Mouse (Mus musculus) monocyte, adult 5-6 weeks (primary cell): ENCODE results near the gene Taar7b. TPM values are rescaled to one million over a fixed set of nuclear protein-coding genes. Genes with fewer than 3 reads are reported as not detected.

Experiments used
- ATAC-seq: fragments of 153-309, 156-312 bp; replicated peaks from 2 replicates; pipeline ENCODE4 v1.8.0; 2017; ENCODE audit warnings: mild to moderate bottlenecking; ENCODE audit not compliant: low TSS enrichment, insufficient number of reproducible peaks, severe bottlenecking, poor library complexity, low FRiP score
- total RNA-seq: library from RNA; stranded (forward); fragments of 200-1000, 200-491, 200-594 nt; gene quantifications from 3 replicates; pipeline ENCODE4 v1.2.3, GENCODE M21; 2017

Taar7b gene
- total RNA-seq, 1 experiment from 2014 or later = not detected

- no peak for ATAC-seq
Measured at GRCm38 (mm10) chr10:24040120-24040869, 40.6 kb downstream of the Taar7b start.

DNA sequence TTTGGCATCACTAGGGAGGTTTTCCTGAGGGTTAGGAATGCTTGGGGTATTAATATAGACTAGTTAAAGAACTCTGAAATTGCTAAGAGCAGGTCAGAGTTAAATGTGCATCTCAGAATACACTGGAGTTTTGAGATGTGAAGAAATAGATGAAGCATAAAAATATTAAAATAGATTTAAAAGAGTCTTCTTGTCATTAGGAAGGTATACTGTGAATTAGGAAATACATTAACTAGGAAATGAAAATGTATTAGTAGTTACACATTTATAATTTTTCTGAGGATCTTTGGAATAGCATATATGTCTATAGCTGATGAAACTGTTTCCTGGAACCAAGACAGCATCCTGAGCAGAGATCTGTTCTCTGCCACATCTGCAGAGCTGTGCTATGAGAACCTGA is 49.5 kb downstream of the Taar7b start, which contains the start of gene Taar7f:
Gene Taar7f (plus strand): TSS at position 301 of the 400 bp plus-strand sequence.
- ATAC-seq = no peak

Other genes starting within 250 kb of the Taar7b start
- 937 to 1,684 TPM (median 1,621 TPM) in 3 replicates for gene Rps12, start 212.7 kb upstream of the Taar7b start, total RNA-seq
- not detected in 3 replicates for gene Slc18b1, start 203.0 kb upstream of the Taar7b start, total RNA-seq
- gene Vnn3, start 148.5 kb upstream of the Taar7b start, total RNA-seq = 8.6 to 16.8 TPM (median 14.7 TPM) in 3 replicates
- gene Vnn1, start 105.3 kb upstream of the Taar7b start, total RNA-seq = not detected in 3 replicates
- not detected in 3 replicates for gene Taar1, start 79.6 kb upstream of the Taar7b start, total RNA-seq
- not detected in 3 replicates for gene Taar2, start 61.4 kb upstream of the Taar7b start, total RNA-seq
- not detected in 3 replicates for gene Taar3, start 50.4 kb upstream of the Taar7b start, total RNA-seq
- not detected in 3 replicates for gene Taar4, start 39.4 kb upstream of the Taar7b start, total RNA-seq
- not detected in 3 replicates for gene Taar5, start 29.2 kb upstream of the Taar7b start, total RNA-seq
- not detected in 3 replicates for gene Taar6, start 14.3 kb upstream of the Taar7b start, total RNA-seq
- not detected in 3 replicates for gene Taar7a, start 6.5 kb upstream of the Taar7b start, total RNA-seq
- gene Taar7d, start 27.3 kb downstream of the Taar7b start, total RNA-seq = not detected in 3 replicates
- not detected in 3 replicates for gene Taar7e, start 37.7 kb downstream of the Taar7b start, total RNA-seq
- not detected in 3 replicates for gene Taar7f, start 49.6 kb downstream of the Taar7b start, total RNA-seq
- not detected in 3 replicates for gene Taar8a, start 76.6 kb downstream of the Taar7b start, total RNA-seq
- not detected in 3 replicates for gene Taar8b, start 92.4 kb downstream of the Taar7b start, total RNA-seq
- not detected in 3 replicates for gene Taar8c, start 102.0 kb downstream of the Taar7b start, total RNA-seq
- gene Taar9, start 109.6 kb downstream of the Taar7b start, total RNA-seq = not detected in 3 replicates
- gene Stx7, start 149.4 kb downstream of the Taar7b start, total RNA-seq = 104 to 141 TPM (median 123 TPM) in 3 replicates
- not detected in 3 replicates for gene Moxd1, start 223.6 kb downstream of the Taar7b start, total RNA-seq